Mouse (Mus musculus) cerebellum, postnatal 10 days (tissue): ENCODE measurements around the gene Prtg.

Experiments
- DNase-seq, 2 experiments: peaks; one replicate each; pipeline ENCODE4 v3.0.0; 2021; ENCODE audit warnings: mixed read lengths in 2 of 2

Gene Prtg

DNA sequence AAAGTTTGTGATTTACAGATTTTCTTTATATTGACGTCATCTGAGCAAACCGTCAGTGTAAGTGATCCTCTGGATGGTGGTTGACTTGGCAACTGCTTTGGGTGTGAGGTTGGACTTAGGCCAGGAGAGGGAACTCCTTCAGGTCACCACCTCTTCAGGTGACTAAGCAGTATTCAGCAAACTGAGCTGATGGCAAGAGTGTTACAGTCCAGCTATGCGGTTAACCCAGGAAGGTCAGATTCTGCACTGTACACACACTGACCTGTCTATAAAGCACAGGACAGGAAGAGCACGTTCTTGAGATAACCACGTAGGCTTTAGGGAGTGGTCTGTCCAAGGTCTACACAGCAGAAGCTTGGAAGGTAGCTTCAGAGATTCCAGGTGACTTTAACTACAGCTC is 3.9 kb downstream of the Prtg start:
- no peak for DNase-seq

DNA sequence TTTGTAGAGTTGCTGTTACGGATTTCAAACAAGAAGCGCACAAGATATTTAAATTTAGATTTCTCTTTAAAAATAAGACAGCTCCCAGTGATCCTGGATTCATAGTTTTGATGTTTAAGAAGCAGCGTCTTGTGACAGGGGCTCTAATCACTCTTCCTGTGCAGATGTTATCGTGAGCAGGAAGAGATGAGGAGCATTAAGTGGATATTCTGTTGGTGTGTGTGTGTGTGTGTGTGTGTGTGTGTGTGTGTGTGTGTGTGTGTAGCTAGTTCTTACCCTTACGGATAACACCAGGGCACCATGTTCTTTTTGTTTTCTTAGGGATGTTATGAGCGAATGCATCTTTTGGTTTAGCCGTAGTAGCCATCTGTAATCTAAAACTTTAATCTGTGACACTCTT is 5.4 kb downstream of the Prtg start:
- no peak for DNase-seq

DNA sequence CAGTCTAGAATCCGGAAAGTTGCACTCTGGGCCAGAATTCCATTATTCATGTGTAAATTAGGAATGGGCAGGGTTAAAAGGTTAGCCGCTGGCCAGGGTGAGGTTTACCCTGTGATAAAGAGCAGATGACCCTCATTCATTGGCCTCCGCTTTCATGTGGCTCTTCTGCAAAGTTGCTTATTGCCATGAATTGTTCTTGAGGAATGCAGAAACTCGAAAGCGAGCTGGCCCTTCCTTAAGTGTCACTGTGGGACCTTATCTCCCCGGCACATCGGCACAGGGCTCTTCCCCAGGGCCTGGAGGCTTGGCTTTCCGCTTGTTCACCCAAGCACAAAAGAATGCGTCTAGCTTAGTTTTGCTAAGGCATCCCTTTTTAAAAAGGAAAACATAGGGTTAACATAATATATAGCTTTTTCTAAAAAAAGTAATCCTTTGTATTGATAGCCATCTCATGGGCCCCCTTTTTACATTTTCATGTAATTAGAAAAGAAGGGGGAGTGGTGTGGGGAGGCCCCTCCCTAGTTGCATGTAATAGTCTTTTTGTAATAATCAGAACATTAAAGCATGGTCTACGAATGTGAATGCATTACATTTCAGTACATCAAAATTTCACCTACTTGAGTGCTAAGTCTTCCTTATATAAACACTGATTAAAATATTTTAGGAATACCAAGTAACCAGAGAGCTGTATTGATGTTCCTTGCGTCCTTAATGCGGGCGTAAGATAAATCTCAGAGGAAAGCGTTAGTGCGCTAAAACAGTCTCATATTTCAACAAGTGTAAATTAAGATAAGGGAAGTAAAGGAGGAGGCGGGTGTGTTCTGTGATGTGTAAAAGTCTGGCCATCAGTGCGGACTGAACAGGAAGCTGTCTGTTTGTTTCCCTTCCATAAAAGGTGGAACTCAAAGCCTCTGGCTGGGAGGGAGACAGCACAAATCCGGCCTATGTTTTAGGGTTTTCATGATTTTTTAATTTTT is 6.2 kb downstream of the Prtg start:
- DNase-seq, result no peak

DNA sequence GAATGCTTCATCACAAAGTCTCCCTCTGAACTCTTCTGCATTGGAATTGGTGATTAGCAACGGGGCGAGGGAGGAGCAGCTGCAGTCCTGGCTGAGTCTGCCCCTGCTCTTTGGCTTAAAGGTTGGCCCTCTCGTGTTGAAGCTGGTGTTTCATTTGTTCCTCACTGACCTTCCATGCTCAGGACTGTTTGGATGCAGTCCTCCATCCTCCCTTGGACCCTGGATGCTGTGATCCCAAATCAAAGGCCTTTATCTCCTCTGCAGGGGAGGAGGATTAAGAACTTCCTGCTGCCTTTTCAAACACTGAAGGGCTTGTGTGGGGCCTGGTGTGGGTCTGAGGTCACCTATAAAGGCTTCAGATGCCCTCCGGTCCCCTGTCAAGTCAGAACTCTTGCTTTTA is 18.8 kb downstream of the Prtg start:
- no peak for DNase-seq

DNA sequence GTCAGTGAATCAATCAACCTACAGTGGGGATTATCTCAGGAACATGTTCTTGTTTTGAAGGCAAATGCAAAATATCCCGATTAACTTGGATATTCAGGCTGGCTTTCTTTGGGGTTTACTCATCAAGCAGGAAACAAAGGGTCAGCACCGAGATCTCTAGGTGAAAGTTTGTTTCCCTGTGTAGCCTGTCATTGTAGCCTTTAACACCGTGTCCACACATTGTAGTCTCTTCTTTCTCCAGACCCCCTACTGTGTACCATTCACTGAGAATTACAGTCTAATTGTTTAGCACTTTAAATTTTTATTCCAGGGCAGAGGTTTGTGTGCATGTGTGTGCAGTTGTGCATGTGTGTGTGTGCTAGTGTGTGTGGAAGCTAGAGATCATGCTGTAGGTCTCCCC is 19.3 kb downstream of the Prtg start:
- no peak for DNase-seq

DNA sequence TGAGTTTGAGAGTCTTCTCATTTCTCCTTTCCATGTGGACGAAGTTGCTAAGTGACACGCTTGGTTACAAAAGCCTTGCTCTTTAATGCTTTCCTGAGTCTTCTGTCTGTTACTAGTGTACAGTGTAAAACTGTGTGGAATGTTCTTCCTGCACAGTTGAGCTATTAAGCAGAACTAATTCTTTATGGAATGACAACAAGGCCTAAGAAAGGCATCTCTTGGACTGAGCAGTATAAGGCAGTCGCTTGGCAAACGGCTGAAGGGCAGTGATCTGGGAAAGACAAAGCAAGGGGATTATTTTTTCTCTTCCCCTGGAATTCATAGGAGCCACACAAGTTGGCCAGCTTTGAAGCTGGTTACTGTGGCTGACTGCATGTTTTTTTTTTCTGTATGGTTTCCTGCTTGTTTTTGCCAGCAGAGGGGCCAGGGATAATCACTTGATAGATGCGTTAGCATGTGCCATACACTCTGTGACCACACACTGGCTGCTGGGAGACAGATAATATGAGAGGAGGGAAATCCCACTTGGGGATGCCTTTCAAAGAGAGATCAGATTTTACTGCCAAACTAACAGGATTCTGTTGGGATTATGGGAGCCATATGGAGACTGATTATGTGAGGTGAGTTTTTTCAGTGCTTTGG is 22.1 kb downstream of the Prtg start:
- peak in 1 of 2 experiments; percentile 10 for DNase-seq

DNA sequence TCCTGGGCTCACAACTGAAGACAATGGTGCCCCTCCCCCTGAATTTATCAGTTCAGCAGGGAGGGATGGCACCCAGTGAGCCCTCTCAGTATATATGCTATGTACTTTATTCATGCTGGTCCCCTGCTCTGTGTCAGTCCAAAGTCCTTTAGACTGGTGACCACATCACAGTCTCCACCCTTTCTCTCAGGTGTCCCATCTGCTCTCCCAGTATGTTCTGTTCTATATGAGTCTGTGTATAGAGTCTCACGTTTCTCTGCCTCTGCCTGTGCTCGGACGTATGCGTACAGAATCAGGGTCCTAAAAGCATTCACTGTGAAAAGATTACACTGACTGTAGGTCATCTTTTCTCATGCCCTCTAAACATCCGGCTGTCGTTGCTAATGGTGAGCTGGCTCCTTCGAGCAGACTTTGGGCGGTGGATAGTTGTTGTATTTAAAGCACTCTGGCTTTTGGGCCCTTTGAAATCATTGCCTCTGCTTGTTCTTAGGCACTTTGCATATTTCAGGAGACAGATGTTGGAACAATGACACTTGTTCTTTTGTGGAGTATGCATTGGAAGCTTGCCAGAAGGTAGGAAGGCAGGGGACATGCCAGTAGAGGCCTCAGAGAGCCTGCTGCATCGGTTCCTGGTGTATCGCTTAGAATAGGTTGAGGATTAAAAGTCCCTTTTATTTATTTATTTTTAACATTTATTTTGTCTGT is 27.5 kb downstream of the Prtg start:
- DNase-seq, result no peak

DNA sequence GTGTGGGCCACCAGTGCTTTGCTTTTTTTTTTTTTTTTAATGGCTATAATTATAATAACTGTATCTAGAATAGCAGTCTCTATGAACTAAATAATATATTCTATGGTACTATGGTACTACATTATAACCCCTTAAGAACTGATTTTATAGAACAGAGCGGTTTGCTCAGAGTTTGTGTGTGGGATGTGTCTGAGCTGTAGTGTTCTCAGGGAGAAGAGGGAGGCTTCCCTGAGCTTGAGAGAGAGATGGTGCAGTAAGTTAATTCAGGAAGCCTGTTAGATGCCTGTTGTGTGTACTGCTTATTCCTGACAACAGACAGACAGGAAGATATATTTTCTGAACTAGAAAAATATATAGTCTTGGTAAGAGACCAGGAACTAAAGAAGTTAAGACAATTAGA is 28.3 kb downstream of the Prtg start:
- no peak for DNase-seq

DNA sequence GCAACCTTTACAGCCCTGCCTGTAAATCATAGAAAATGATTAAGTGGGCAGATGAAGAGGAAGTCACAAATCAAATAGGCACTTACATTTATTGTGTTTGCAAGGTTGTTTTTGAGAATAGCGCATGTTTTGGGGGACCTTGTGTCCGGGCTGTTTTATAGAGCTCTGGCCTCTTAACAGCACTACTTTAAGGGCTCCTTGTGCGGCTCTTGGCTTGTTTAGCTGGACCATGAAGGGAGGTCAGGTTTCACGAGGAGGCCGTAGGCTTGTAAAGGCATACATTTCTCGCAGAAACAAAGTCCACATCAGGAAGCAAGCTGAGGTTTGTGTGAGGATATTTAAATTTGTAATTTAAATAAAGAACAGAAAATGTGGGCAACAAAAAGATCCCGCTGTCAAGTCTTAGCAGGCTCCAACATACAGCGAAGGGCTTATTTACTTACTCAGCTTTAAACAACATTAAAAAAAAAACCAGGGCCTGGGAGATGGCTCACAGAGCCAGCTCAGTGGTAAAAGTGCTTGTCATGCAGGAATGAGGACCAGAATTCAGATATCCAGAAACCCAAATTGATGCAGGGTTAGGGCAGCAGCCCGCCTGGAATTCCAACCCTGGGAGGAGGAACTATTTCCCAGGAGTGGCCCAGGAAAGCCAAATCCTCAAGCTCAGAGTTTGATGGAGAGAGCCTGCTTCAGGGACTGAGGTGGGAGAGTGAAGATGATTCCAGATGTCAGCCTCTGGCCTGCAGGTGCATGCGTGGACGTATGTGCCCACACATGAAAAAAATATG is 30.2 kb downstream of the Prtg start:
- no peak for DNase-seq

DNA sequence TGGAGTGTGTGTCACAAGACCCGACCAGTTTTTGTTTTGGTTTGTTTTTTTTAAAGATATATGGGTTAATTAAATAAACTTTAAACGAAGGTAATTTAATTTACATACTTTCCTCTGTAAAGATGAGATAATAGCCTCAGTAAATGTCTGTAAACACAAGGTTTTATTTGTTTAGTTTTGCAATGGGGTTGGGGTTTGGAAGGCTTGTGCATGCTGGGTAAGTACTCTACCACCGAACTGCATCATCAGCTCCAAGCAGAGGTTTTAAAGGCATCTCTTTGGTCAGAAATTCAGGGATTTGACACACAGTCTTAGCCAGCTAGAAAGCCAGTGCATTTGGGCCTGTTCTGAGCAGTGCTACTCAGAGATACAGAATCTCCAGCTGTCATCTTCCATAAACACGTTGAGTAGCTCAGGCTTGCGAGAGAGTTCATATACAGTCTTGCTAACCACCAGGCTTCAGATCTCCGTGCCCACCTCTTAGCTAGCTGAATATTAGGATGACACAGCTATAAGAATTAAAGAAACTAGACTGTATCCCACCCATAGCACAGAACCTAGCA is 31.0 kb downstream of the Prtg start:
- DNase-seq, result no peak

DNA sequence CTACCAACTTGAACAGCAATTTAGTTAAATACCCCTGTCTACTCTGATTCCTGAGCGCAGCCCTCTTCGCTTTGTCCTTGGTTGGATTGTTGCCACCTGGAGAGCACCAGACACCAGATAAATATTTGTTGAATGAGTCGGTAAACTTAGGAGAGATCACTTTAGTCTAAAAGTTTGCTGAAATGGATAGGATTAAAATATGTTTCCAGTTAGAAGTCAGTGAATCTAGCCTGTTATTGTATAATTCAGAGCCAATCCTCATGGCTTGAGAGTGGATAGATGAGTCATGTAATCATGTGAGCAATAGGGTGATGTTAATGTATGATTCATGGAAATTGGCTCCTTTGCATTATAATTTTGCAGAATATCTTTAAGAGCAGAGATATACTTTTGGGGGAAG is 31.6 kb downstream of the Prtg start:
- DNase-seq, result no peak

DNA sequence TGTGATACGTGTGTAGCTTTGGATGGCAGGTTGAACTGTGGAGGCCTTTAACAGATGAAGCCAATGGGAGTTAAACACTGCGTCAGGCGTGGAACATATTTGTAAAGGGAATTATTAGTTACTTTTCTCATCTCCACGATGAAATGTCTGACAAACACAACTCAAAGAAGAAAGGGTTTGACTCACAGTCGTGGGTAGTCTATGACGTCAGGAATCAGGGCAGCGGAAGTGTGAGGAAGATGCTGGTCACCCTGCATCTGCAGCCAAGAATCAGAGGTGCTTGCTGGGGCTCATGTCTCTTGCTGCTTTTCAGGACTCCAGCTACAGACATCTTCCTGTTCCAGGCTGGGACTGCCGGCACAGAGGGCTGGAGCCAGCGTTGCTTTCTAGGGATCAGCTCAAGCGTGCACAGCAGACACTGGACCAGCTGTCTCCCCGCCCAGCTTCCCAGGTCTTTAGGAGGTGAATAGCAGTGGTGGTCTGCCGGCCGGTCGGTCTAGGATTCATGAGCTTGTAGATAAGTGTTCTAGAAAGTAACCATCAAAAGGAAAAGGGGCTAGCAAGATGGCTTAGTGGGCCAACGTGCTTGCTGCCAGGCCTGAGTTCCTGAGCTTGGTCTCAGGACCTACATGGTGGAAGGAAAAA is 32.8 kb downstream of the Prtg start:
- DNase-seq, result peak in 1 of 2 experiments; percentile 14

DNA sequence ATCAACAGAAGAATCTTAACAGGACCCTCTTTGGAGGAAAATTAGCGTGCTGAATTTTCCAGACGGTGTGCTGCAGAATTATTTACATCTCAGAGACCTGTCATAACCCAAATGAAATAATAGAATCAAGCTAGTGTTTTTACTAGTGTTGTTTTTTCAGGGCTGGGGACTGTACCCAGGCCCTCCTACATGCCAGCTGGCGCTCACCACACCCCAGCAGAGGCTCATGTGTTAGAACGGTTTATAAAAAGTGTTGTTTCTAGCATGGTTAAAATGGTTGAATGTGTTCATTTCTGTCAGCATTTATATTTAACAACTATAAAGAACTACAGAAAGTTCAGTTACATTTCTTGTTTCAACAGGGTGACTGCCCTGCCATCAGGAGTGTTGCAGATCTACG is 37.8 kb downstream of the Prtg start:
- DNase-seq, result no peak

DNA sequence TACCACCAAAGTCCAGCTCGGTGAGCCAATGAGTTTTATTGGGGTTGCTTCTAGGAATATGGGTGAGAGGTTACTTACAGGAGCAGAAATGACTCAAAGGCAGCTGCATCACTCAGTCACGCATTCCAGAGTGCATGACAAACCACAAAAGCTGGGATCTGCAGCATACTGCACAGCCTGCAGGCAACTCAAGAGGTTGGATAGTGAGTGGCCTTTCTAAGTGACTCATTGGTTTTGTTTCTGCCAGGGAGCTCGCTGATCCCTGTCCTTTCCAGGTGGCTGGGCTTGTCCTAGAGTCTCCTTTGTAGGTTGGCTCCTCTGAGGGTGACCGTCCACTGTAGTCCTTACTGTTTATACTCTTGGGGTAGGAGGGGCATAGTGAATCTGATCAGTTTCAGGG is 39.5 kb downstream of the Prtg start:
- DNase-seq, result no peak

DNA sequence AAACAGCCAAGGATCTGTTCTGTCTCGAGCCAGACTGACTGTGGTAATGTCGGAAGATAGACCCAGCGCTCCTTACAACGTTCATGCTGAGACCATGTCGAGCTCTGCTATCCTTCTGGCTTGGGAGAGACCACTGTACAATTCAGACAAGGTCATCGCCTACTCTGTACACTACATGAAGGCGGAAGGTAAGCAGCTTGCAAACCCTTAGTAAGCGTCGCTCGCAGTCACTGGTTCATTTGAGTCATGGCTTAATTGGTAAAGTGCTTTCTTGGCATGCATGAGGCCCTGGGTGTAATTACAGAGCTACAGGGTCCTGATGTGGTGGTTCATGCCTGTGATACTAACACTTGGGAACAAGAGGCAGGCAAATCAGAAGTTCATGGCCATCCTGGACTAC is 44.9 kb downstream of the Prtg start:
- no peak for DNase-seq

DNA sequence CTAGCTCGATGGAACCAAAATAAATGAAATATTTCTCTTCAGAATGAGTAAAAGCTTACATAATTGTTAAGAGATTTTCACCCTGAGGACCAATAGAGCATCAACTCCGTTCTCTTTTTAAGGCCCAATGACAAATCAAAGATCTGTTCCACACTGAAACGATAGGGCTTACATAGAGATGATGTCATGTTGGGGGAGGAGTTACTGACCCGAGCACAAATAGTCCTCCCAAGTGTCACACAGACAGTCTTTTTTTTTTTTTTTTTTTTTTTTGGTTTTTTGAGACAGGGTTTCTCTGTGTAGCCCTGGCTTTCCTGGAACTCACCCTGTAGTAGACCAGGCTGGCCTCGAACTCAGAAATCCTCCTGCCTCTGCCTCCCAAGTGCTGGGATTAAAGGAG is 45.3 kb downstream of the Prtg start:
- no peak for DNase-seq

DNA sequence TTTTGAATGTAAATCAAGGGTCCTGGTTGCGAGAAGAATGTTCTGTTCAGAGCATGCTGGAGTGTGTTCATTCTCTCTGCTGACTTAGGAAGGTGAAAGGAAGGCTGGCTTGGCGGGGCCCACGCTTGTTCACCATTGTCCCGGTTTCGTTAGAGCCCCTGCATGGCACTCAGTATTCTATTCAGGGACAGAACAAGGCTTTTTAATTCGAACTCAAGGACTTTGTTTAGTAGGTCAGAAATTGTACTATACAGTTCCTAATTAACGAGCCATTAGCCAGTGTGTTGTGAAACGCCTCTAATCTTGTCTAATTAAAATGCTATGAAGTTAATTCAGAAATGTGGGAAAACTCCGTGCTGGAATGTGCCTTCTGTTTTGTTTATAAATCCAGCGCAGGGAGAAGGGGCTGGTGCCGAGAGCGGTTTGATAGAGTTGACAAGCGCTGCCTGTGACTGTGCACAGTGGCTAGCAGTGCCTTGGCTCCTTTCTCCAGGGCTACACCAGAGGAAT is 47.1 kb downstream of the Prtg start:
- no peak for DNase-seq

DNA sequence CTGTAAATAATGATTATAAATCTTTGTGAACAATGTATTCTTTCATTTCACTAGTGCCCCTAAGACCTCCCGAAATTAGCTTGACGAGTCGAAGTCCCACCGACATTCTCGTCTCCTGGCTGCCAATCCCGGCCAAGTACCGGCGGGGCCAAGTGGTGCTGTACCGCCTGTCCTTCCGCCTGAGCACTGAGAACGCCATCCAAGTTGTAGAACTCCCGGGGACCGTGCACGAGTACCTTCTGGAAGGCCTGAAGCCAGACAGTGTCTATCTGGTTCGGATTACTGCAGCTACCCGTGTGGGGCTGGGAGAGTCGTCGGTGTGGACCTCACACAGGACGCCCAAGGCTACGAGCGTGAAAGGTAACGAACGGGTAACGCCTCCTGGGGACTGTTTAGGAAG is 50.0 kb downstream of the Prtg start:
- DNase-seq, result peak in 1 of 2 experiments; percentile 31

DNA sequence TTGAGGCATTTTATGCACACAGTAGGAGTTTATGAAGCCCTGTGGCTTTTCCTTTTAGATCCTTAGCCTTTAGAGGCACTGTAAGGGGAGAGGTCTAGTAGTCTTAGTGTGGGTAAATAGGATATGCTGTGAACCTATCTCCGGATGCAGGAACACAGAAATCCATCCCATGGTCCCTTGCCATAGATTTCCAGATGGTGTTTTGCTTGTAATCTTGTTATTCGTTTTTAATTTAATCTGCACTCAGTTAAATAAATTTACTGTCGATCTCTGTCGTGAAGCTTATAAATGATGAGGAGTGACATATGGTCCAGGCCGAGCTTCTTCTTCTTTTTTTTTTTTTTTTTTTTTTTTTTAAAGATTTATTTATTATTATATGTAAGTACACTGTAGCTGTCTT is 54.1 kb downstream of the Prtg start:
- no peak for DNase-seq

DNA sequence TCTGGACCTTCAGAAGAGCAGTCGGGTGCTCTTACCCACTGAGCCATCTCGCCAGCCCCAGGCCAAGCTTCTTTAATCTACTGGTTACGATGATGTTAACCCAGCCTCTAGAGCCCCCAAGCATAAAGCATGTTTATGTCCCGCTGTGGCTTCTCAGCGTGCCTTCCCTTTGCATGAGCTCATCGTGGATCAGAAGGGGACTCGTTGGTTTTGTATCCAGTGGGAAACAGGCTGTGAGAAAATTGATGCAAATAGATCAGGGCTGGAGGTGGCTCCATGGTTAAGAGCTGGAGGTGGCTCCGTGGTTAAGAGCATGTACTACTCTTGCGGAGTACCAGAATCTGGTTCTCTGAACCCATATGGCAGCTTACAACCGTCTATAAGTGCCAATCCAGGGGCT is 54.6 kb downstream of the Prtg start:
- DNase-seq, result no peak

DNA sequence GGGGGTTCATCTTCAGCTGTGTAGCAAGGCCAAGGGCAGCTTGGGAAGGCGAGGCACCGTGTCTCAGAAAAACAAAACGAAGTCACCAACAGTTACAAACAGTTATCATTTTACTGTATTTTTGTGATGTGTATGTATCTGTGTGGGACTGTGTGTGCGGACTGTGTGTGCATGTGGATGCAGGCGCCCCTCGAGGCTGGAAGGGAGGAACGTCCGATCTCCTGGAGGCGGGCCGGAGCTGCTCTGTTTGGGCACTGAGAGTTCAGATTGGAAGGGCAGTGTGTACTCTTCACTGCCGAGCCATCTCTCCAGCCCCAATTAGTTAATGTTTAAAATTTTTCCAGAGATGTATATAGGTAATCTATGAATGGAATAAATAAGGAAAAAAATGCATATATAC is 55.5 kb downstream of the Prtg start:
- DNase-seq, result no peak

DNA sequence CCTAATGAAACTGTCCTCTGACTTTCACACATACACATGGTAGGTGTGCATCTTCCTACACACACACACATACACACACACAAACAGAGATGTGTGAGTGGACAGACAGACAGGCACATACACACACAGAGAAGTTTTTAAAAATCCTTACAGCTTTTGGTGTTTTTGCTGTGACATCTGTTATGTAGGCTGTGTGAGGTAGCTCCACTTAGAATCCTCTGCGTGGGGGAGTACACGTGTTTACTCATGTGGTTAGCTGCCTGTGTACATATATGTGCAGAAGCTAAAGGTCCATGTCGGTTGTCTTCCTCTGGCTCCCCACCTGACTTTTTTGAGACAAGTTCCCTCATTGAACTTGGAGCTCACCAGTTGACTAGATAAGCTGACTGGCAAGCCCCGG is 56.3 kb downstream of the Prtg start:
- DNase-seq, result no peak
